Comparison of ENCODE assay signal across 9 mouse cellular contexts in genomic region chr14:51266113-51266512, GRCm38 (mm10). TPM values are rescaled to one million over a fixed set of nuclear protein-coding genes. Genes with fewer than 3 reads are reported as not detected.
A peak's percentile ranks its signal among the peaks of the same experiment; 100 is the strongest.
DNase-seq lines count a peak whose midpoint lies in the region; ATAC-seq lines count a peak whose summit lies in the region.
"Had no signal": no experiment of that assay in that cellular context is flagged by ENCODE, and none has a peak within 500 bp of the region (broad histone marks: within the 10 kb centered on the region; RNA-seq: fewer than 3 reads in every experiment).

No protein-coding gene starts in this region.

- no peaks in the 10 kb centered on the region for H3K36me3 ChIP-seq in lung, embryonic 15.5 days

- H3K9ac ChIP-seq in lung, embryonic 15.5 days = no peak overlapping the region

- no peaks in the 10 kb centered on the region for H3K9me3 ChIP-seq in lung, embryonic 15.5 days
- H3K9me3 ChIP-seq: megakaryocyte, embryonic 14.5 days had no signal

- no peaks in the 10 kb centered on the region for H3K27me3 ChIP-seq in lung, embryonic 15.5 days
- H3K27me3 ChIP-seq: megakaryocyte, embryonic 14.5 days had no signal

- no peak overlapping the region for H3K4me3 ChIP-seq in lung, embryonic 15.5 days
- H3K4me3 ChIP-seq: megakaryocyte, embryonic 14.5 days had no signal

- peak overlapping the region; percentile 34; the same call in 1 of the 2 replicates for H3K4me2 ChIP-seq in lung, embryonic 15.5 days

- no peaks in the 10 kb centered on the region for H3K4me1 ChIP-seq in lung, embryonic 15.5 days
- H3K4me1 ChIP-seq: megakaryocyte, embryonic 14.5 days had no signal

- WGBS in lung, embryonic 15.5 days = 3% methylated on average over 9 of the region's 9 CpGs

- DNase-seq in MN1 (ENCODE audit: low spot score) = peak; percentile 7
- peak; percentile 58 for DNase-seq in cerebellum, adult 8-10 months
- DNase-seq in forelimb bud, embryonic 11.5 days (ENCODE audit: low read depth, low spot score) = peak; percentile 68
- DNase-seq in layer of hippocampus, adult 9-10 months (ENCODE audit: low spot score) = peak; percentile 45
- peak; percentile 77 for DNase-seq in ovary, postnatal 36 days (ENCODE audit: low spot score)
- DNase-seq in thymus, postnatal 14 days = peak; percentile 43

- ATAC-seq in hematopoietic stem cell, adult 5-6 weeks (replicated peaks in 1 of 2; ENCODE audit: insufficient read depth in 1 of 2, low FRiP score in 2 of 2, low TSS enrichment in 1 of 2, low read depth in 1 of 2, poor library complexity in 2 of 2, severe bottlenecking in 2 of 2) = peak; percentile 94 to 95
- peak; percentile 81; the same call in 1 of the 2 replicates for ATAC-seq in lung, embryonic 15.5 days (ENCODE audit: borderline replicate concordance, extremely low read depth, low FRiP score, low TSS enrichment)

- no peak overlapping the region for H3K27ac ChIP-seq in lung, embryonic 15.5 days

RNA-seq across cellular contexts. Expression of gene Rnase2a, which starts 10.2 kb away (rescaled TPM):
- not detected in 2 replicates for total RNA-seq in hematopoietic stem cell, adult 5-6 weeks (2017)
- polyA plus RNA-seq in lung, embryonic 15.5 days (2015; fragmentation: Nextera tagmentation; extraction: Ambion mirVana) = not detected in 2 replicates

Comparison
In these comparisons a context has a peak if more than half of its experiments do, and no peak if none do; other contexts are left out.
1. DNase-seq: peak in every context shown above with its lines; median percentile 77 in ovary, postnatal 36 days; 68 in forelimb bud, embryonic 11.5 days; 58 in cerebellum, adult 8-10 months; 45 in layer of hippocampus, adult 9-10 months; 43 in thymus, postnatal 14 days; 7 in MN1.